Mouse (Mus musculus): ENCODE measurements at regions not wholly inside any gene's neighbourhood (a gene's known extent, or its start where the extent isn't known, plus 50 kb on each side); places are given as distances from the start of the nearest gene placed in this dataset.

DNA sequence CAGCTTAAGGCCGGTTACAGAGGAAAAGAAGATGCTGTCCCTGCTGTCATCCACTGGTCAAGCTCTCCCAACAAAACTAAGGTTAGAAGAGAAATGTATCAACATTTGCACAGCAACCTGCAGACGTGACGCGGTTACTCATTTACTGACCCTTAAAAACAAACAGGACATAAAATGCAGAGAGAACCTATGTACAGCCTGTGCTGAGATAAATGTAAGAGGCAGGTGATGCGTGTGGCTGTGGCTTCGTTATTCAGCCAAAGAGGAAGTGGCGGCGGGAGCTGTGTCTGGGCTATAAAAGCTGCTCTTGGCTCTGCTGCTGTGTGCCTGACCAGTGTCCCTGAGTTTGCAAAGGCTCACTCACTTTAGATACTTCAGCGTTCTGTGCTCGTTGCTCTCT, 58.2 kb upstream of the Zfp507 start:
- Histone ChIP-seq H3K27ac (ENCODE audit: insufficient read depth, low read length) (no peak overlapping the region), H3K4me3 (ENCODE audit: low read depth, low read length) (no peak overlapping the region)

DNA sequence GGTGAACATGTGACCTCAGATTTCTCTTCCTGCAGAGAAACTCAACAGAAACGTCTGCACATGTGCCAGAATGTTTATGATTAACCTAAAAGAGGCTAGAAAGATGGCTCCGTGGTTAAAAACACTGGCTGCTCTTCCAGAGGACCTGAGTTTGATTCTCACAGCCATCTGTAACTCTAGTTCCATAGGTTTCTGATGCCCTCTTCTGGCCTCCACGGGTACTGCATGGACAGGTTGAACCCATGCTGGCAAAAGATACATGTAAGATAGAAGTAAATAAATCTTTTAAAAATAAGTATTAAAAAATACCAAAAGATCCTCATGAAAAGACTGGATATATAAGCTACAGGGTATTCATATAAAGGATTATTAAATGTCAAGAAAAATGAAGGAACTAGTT, 56.8 kb upstream of the Zfp507 start:
- H3K9me3 ChIP-seq (replicated peaks; ENCODE audit: control insufficient read depth, insufficient read depth, low read length, poor library complexity, severe bottlenecking): no peaks in the 10 kb centered on the region
- no peak overlapping the region for H3K27ac ChIP-seq (ENCODE audit: insufficient read depth, low read length)
- no peaks in the 10 kb centered on the region for H3K36me3 ChIP-seq (ENCODE audit: control insufficient read depth, insufficient read depth, low read length, poor library complexity, severe bottlenecking)
- no peak overlapping the region for H3K4me3 ChIP-seq (ENCODE audit: low read depth, low read length)
- TF ChIP-seq CTCF (IDR thresholded peaks at IDR 0.05; ENCODE audit: low read depth, low read length): peak; percentile 37
- TF ChIP-seq EP300 (IDR thresholded peaks at IDR 0.05; ENCODE audit: insufficient read depth, low read depth, low read length): no peak
- no peak for TF ChIP-seq POLR2A (IDR thresholded peaks at IDR 0.05; ENCODE audit: insufficient read depth, low read length)
- no peaks in the 10 kb centered on the region for H3K27me3 ChIP-seq (ENCODE audit: control insufficient read depth, insufficient read depth, low read length, poor library complexity, severe bottlenecking)
- no peak overlapping the region for H3K9ac ChIP-seq (ENCODE audit: low read depth, poor library complexity, severe bottlenecking)
- H3K4me1 ChIP-seq (ENCODE audit: control insufficient read depth, insufficient read depth, low read length): no peaks in the 10 kb centered on the region

More for the DNA sequence above, 58.2 kb upstream of the Zfp507 start:
- Histone ChIP-seq H3K9me3 (replicated peaks; ENCODE audit: control insufficient read depth, insufficient read depth, low read length, poor library complexity, severe bottlenecking) (no peaks in the 10 kb centered on the region), H3K27me3 (ENCODE audit: control insufficient read depth, insufficient read depth, low read length, poor library complexity, severe bottlenecking) (no peaks in the 10 kb centered on the region), H3K4me1 (ENCODE audit: control insufficient read depth, insufficient read depth, low read length) (no peaks in the 10 kb centered on the region), H3K36me3 (ENCODE audit: control insufficient read depth, insufficient read depth, low read length, poor library complexity, severe bottlenecking) (no peaks in the 10 kb centered on the region), H3K9ac (ENCODE audit: low read depth, poor library complexity, severe bottlenecking) (no peak overlapping the region)
- TF ChIP-seq CTCF (IDR thresholded peaks at IDR 0.05; ENCODE audit: low read depth, low read length) (no peak), POLR2A (IDR thresholded peaks at IDR 0.05; ENCODE audit: insufficient read depth, low read length) (no peak), EP300 (IDR thresholded peaks at IDR 0.05; ENCODE audit: insufficient read depth, low read depth, low read length) (no peak)

GRCm38 (mm10) chr7:35857693-35858092, 54.9 kb upstream of the Zfp507 start:
- H3K36me3 ChIP-seq (ENCODE audit: control insufficient read depth, insufficient read depth, low read length, poor library complexity, severe bottlenecking): no peaks in the 10 kb centered on the region
- no peaks in the 10 kb centered on the region for H3K4me1 ChIP-seq (ENCODE audit: control insufficient read depth, insufficient read depth, low read length)
- TF ChIP-seq POLR2A (IDR thresholded peaks at IDR 0.05; ENCODE audit: insufficient read depth, low read length) (no peak), CTCF (IDR thresholded peaks at IDR 0.05; ENCODE audit: low read depth, low read length) (no peak), EP300 (IDR thresholded peaks at IDR 0.05; ENCODE audit: insufficient read depth, low read depth, low read length) (no peak)
- no peaks in the 10 kb centered on the region for H3K9me3 ChIP-seq (replicated peaks; ENCODE audit: control insufficient read depth, insufficient read depth, low read length, poor library complexity, severe bottlenecking)
- H3K27ac ChIP-seq (ENCODE audit: insufficient read depth, low read length): no peak overlapping the region
- H3K9ac ChIP-seq (ENCODE audit: low read depth, poor library complexity, severe bottlenecking): no peak overlapping the region
- no peak overlapping the region for H3K4me3 ChIP-seq (ENCODE audit: low read depth, low read length)
- no peaks in the 10 kb centered on the region for H3K27me3 ChIP-seq (ENCODE audit: control insufficient read depth, insufficient read depth, low read length, poor library complexity, severe bottlenecking)
